Mouse (Mus musculus): ENCODE data around the gene Hnrnpl.

Hnrnpl gene

DNA sequence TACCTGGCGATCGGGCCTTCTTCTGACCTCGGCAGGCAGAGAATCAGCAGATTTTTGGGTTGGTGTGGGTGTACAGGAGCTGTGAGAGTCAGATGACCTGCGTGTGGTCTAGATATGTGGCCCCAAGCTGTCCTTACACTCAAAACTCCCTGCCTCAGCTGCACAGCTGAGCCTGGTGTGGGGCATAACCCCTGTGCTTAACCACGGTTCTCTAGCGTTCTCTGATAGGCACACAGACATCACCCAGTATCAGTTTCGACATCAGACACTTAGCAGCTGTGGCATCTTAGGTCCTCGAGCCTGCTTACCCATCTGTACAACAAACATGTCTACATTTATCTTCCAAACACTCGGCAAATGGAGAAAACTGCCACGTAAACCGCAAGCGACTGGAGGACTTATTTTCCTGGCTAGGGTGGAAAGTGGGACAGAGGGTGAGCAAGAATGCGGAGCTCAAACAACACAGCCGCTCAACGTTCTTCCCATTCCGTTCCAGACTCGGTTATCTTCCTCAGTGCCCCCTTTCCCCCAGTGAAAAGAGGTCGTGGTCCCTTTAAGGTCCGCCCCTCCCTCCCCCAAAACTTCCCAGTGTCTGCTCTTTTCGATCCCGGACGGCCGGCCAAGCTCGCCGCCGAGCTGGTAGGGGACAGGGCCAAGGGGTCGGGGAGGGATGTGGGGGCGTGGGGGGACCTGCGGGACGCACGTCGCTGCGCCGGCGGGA lies at the start of gene Hnrnpl:
Gene Hnrnpl, plus strand, starts transcription at position 321 of the 721 bp plus-strand sequence.
- DNase-seq (ENCODE audit: low spot score), result peak; percentile 67

DNA sequence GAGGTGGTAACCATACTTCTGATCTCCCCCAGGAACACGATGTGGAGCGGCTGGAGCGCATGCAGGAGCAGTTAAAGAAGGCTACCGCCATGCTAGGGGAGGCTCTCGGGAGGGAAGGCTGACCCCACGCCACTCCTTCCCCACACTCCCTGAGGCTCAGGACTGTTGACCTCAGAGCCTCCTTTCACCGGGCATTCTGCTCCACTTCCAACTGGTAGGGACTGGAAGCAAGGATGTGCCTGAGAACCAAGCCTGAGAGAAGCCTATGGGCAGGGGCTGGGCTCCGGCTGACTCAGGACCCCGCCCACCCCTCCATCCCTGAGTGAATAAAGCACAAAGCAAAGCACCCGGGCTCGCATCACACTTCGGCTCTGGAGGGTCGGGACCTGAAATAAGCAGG lies 49.7 kb upstream of the Hnrnpl start:
- no peak for DNase-seq (ENCODE audit: low spot score)

DNA sequence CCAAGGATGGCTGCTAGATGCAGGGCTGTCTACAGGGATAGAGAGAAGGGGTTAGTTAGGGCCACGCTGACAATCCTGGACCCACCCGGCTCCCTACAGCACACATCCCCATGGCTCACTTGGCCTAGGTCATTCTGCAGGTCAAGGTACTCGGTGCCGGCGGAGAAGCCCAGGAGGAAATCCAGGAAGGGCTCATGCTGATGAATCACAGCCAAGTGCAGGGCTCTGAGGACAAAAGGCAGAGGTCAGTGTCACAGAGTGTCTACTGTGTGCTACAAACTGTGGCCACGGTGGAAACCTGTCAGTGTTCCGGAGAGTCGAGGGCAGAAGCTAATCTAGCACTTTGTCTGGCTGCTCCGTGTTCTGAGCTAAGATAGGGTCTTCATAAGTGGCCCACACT lies 46.4 kb upstream of the Hnrnpl start:
- no peak for DNase-seq (ENCODE audit: low spot score)

DNA sequence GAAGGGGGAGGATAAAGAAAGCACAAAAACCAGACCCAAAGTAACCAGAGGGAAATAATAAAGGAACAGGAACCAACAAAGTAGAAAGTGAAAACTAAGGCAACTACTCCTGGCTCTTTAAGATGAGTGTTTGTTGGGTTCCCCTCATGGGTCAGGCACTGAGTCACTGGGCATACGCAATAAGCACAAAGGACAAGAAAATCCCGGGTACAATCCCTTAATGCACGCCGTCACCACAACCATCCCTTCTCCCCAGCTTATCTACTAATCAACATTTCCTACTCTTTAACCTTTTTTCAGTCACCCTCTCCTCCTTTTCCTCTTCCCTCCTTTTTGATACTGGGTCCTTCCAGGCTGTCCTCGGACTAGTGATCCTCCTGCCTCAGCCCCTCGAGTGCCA lies 43.1 kb upstream of the Hnrnpl start:
- no peak for DNase-seq (ENCODE audit: low spot score)

DNA sequence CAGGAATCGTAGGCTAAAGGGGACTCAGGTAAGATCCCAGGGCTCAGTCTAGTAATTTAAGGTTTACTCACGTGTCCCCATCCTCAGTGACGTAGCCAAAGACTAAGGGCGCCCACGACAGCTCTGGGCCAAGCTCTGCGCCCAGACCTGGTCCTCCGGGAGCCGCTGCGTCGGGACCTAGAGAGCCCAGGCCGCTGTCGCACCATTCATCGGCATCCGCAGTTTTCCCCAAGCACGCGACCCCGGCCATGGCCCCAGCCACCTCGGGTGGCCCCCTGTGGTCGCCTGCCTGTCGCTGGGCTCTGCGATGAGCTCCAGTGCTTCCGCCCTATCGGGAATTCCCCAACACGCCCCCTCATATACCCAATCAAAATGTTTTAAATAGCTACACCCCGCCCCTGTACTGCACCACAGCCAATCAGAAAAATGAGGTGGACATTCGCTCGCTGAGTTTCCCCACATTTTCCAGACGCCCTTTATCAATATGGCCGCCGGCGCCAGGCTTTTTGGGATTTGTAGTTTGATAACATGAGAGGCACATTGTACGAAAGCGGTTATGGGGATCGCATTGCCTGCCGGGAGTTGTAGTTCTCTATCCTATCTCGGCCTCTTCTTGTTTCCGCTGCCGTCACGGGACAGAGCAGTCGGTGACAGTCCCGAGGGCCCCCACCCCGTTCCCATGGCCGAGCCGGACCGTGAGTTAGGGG lies 42.0 kb upstream of the Hnrnpl start, which contains the start of gene Sirt2:
Gene Sirt2, plus strand, starts transcription at position 563 of the 707 bp plus-strand sequence.
- peak; percentile 90 for DNase-seq (ENCODE audit: low spot score)

DNA sequence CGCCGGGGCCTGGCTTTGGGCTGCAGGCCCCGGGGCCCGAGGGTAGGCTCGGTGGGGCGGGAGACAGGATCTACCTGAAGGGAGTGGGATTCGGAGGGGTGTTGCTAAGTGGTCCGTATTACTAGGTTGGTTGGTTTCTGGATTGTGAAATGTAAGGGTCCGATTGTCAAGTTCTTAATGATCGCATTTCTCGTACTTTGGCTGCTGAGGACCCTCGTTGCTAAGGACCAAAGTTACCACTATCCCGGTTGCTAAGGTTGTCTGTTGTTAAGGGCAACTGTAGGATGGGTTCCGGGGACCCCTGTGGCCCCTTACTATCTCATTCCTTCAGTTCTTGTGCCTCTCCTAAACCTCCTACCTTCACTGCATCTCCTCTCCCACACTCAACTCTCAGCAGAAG lies 41.4 kb upstream of the Hnrnpl start:
- no peak for DNase-seq (ENCODE audit: low spot score)

DNA sequence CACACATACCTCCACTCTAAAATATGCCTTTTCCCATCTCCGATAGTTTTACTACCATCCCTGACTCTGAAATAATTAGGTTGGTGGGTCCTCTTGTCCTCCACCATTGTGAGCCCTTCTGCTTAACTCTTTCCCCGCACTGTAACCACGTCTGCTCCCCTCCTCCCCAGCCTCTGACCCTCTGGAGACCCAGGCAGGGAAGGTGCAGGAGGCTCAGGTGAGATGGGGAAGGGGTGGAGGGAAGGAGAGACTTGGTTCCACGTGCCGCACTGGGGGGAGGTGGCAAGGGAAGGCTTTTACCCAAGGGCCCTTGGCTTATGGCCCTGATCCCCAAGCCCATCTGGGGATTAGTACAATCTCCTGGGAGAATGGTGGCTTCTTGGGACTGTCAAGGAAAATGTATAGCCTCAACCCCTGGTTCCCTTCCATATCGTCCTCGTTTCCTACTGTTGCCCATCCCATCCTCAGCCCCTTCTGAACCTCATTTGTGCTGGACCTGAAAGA lies 40.8 kb upstream of the Hnrnpl start, which contains the start of gene Nfkbib:
Gene Nfkbib, minus strand, starts transcription at position 51 of the 504 bp plus-strand sequence.
- no peak for DNase-seq (ENCODE audit: low spot score)

DNA sequence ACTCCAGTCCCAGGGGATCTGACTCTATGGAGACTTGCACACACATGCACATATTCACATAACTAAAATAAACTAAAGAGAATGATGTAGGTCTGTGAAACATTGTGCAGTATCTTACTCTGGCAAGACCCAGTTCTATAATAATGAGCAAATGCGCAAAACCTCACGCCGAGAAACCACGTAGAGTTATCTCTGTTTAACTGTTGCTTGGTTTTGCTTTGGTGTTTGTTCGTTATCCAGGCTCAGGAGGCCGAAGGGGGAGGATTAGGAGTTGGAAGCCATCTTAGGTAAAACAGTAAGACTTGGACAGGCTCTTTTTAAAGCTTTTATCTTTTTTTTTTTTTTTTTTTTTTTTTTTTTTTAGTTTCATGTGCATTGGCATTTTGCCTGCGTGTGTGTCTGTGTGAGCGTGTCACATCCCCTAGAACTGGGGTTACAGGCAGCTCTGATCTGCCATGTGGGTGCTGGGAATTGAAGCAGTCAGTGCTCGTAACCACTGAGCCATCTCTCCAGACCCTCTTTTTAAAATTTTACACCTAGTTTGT lies 38.9 kb upstream of the Hnrnpl start:
- DNase-seq (ENCODE audit: low spot score), result no peak

DNA sequence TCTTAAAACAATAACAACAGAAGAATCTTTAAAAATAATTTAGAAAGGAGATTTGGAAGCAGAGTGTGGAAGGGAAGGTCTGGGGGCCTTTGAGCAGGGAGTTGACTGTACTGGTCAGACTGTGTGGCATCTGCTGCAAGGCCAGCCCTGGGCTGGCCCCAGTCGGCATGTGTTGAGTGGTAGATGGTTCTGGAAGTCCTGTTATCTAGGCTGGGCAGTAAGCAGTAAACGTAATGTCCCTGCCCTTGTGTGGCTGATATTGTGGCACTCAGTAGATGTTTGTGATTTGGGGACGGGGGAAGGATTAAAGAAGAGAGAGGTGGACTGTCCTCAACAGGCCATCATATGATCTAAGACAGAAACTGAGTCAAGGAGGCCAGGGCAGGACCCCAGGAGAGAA lies 38.0 kb upstream of the Hnrnpl start:
- DNase-seq (ENCODE audit: low spot score), result no peak

DNA sequence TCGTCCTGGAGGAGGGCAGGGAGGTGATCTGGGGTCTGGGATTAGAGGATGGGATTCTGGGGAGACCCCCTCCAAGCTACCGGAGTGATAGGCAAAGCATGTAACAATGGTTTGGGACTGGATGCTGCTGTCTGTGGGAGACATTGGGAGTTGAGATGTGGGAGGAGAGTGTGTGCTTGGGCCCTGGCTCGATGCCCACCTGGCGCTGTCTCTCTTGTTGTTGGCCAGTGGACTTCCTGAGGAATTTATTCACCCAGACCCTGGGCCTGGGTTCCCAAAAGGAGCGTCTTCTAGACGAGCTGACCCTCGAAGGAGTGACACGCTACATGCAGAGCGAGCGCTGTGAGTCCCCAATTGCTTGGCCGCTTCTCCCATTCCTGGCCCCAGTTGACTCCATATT lies 36.5 kb upstream of the Hnrnpl start:
- no peak for DNase-seq (ENCODE audit: low spot score)

DNA sequence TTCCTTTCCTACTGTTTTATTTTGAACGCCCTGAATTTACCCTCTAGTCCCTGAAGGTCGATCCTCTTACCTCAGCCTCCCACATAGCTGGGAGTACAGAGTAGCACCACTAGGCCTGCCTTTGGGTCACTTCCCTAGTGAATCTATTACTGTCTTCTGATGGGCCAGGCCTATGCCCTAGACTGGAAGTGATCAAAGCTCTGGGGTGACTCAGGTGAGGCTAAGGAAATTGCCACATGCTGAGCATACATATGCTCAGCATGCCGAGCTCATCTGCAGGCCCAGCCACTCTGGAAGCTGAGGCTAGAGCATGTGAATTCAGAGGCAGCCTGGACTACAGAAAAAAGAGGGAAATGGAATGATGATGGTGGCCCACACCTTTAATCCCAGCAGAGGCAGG lies 35.2 kb upstream of the Hnrnpl start:
- no peak for DNase-seq (ENCODE audit: low spot score)

DNA sequence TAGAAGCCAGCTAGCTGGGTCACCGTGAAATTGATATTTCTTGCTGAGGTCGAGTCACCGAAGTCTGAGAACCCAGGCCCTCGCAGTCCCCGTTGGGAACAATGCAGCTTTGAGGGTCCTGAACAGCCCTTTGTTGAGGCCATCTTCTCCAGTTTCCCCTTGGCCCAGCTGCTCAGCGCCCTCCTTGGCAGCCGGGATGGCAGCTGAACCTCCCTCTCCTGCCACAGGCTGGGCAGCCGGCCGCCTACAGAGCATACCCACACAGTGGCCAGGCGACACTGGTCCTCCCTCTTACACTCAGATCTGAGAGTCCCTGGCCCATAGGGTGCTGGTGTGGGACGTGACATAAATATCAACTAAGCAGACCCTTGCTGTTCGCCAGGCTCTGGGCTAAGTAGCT lies 34.2 kb upstream of the Hnrnpl start:
- no peak for DNase-seq (ENCODE audit: low spot score)

DNA sequence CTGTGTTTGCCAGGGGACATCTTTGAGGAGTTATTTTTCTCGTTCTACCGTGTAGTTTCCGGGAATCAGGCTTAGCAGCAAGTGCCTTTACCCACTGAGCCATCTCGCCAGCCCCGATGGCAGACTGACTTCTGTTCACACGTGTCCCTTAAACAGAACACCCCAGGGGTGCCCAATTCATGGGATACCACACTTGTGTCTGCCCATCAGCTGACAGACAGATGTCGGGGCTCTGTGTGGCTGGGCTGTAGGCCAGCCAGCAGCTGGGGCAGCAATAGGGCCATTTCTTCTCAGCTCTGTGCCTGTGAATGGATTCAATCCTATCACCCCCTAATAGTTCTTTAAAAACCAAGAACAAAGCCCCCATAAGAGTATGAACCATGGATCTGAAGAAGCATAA lies 33.2 kb upstream of the Hnrnpl start:
- no peak for DNase-seq (ENCODE audit: low spot score)

DNA sequence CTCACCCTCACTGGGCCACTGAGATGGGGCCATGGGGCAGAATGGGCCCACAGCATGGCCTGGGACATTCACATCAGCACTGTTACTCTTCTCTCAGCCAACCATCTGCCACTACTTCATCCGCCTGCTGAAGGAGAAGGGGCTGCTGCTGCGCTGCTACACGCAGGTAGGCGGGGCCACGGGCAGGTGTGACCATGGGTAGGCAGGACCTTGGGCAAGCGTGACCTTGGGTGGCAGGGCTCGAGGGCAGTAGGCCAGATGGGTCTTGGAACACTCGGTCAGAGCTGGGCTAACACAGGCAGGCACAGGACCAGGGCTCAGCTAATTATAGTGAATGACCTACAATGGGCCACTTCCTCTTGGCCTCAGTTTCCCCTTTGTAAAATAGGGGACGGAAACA lies 29.5 kb upstream of the Hnrnpl start:
- no peak for DNase-seq (ENCODE audit: low spot score)

DNA sequence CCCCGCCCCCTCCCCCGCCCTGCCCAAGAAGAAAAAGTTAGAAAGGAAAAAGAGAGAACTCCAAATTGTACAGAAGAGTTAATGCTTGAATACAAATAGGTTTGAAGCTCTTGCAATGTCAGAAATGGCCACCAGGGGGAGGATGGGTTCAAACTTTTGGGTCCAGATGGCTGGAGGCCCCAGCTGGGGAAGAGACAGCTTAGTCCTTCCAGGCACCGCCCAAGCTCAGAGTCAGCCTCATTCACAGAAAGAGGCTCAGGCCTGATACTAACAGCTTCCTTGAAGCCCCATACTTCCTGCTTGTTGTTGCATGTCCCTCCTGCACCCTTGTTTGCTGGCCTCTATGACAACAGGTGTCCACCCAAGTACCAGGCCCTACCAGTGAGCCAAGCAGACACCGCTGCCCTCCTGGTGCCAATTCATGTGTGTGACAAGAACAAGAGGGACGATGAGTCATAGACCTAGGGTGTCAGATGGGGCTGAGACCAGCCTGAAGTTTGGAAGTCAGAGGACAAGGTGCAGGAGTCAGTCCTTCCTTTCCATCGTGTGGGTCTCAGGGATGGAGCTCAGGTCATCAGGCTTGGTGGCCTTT lies 28.2 kb upstream of the Hnrnpl start:
- DNase-seq (ENCODE audit: low spot score), result peak; percentile 87

DNA sequence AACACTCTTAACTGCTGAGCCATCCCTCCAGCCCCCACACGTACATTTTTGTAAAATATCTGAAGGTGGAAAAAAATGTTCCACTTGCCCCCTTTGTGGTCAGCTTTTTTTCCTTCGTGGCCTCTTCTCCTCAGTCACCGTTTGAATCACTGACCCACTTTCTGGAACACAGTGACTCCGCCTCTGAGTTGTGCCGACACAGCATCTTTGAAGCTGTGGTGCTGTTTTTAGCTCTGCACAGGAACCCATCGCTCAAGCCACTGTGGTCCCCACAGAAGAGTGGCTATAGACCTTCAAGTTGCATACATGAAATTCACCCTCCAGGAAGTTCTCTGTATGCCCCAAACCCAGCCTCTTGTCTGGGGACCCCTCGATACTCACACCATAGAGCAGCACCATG lies 27.5 kb upstream of the Hnrnpl start:
- no peak for DNase-seq (ENCODE audit: low spot score)

DNA sequence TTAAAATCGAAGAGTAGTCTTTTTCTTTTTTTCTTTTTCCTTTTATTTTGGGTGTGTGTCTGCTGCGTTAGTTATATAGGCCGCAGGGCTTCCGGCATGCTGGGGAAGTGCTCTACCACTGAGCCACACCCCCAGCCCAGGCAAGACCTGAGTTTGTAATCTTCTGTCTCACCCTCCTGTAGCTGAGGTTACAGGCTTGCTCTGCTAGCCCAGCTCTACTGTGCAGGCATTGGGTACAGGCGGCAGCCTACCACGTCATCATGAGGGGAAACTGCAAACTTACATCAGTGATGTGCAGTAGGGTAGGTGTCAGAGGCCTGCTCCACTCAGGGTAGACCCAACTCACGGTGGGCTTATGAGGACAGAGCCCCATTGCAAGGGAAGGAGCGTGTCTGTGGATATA lies 27.1 kb upstream of the Hnrnpl start:
- no peak for DNase-seq (ENCODE audit: low spot score)

DNA sequence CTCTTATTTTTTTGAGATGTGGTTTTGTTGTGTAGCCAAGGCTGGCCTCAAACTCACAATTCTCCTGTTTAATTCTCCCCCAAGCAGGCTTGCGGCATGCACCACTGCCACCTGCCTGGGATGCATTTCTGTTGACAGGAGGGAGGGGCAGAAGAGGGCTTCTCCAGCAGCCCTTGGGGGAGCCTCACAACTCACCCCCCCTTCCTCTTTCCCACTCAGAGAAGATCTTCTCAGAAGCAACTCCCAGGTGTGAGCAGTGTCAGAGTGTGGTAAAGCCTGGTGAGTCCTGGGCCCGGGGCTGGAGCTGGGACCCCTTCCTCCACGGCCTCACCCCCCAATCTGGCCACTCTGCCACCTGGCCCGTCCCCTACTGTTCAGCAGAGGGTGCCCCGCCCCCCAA lies 23.2 kb upstream of the Hnrnpl start:
- DNase-seq (ENCODE audit: low spot score), result no peak

DNA sequence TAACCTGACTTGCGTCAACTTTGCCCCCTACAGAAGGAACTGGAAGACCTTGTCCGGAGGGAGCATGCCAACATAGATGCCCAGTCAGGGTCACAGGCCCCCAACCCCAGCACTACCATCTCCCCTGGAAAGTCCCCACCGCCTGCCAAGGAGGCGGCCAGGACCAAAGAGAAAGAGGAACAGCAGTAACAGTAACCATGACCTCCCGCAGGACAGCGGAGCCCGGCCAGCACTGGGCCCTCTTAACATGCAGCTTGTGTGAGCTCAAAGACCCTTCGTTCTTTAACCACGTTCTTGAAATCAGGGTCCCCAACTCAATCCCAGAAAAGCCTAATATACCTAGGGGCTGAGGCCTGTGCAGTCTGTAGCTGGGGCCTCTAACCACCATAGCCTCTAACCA lies 20.5 kb upstream of the Hnrnpl start:
- DNase-seq (ENCODE audit: low spot score), result no peak

DNA sequence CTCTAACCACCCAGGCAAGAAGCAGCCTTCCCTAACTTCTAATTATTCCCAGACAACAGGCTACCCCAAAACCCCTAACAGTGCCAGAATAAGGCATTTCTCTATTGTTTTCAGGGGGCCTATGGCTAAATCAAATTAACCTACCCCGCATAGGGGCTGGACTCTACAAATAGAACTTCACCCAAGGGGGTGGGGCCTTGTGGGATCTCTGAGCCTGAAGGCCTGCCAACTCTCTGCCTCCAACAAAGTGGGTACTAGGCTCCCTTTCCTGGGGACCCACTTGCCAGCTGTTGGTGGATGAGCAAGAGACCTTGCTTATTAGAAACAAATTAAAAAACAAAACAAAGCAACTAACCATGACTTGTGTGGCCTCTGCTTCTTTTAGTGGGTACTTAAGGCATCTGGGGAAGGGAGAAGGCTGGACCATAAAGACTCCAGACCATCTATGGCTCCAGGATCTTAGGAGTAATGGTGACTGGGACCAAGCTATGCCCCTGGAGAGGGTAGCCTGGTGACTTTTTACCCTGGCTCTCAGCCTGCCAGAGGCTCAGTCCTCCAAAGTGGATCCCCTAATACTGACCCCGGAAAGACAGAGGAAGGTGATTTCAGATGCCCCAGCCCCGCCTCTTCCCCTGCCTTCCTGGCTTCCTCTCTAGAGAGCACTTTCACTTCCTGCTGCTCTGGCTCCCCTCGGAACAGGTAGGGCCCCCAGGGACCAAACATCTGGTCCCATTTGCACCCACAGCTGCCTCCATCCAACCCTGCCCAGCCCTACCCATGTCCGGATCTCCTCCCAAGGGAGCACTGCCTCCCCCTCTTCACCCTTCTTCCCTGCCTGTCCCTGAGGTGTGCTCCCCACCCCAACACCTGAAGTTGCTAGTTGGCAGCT lies 19.8 kb upstream of the Hnrnpl start, which contains the start of gene Rinl:
Gene Rinl, plus strand, starts transcription at position 663 of the 889 bp plus-strand sequence.
- DNase-seq (ENCODE audit: low spot score), result no peak

DNA sequence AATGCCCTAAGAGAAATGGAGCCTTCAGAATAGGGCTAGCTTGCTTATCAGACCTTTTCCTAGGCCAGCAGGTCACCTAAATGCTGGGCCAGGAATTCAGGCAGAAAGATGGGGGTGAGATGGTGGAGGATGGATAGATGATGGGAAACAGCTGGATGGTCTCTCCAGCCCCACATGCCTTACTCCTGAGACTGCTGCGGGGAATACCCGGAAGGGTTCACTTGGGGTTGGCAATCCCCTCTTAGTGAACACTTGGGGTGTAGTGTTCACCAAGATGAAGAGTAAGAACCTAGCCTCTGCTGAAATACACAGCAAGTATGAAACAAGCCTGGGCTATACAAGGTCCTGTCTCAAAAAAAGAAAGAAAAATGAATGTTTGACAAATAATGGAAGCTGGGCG lies 19.1 kb upstream of the Hnrnpl start:
- DNase-seq (ENCODE audit: low spot score), result no peak
